Mouse (Mus musculus) CH12.LX (cell line): ENCODE measurements around the gene Prg2. TPM values are rescaled to one million over a fixed set of nuclear protein-coding genes. Genes with fewer than 3 reads are reported as not detected.

Source experiments
- DNase-seq: peaks from one replicate; pipeline ENCODE4 v3.0.0-alpha.2; 2013; ENCODE audit errors: extremely low read depth
- H3K27ac ChIP-seq: 2 replicates; pipeline ENCODE4 v1.5.1; 2012; ENCODE audit warnings: low read depth, mild to moderate bottlenecking, control low read depth, moderate library complexity; ENCODE audit not compliant: insufficient read depth
- H3K27me3 ChIP-seq: replicated peaks from 2 replicates; pipeline ENCODE3; 2012; ENCODE audit warnings: inconsistent platforms
- H3K36me3 ChIP-seq, 2 experiments: replicated peaks in 1 of 2; 2 replicates each; pipeline versions ENCODE3 to v1.6.1; 2012; ENCODE audit warnings: inconsistent platforms in 1 of 2, low read length in 1 of 2, mild to moderate bottlenecking in 1 of 2, mixed read lengths in 1 of 2, moderate library complexity in 1 of 2; ENCODE audit not compliant: control insufficient read depth in 1 of 2, insufficient read depth in 1 of 2
- H3K4me1 ChIP-seq, 2 experiments: 2 replicates each; pipeline ENCODE4 v1.6.1; 2012; ENCODE audit warnings: inconsistent platforms in 1 of 2, moderate library complexity in 1 of 2; ENCODE audit not compliant: insufficient read depth in 2 of 2, control insufficient read depth in 1 of 2
- H3K4me2 ChIP-seq: 2 replicates; pipeline ENCODE4 v1.6.1; 2012; ENCODE audit warnings: low read depth, mild to moderate bottlenecking, control low read depth; ENCODE audit not compliant: poor library complexity, insufficient read depth, severe bottlenecking
- H3K4me3 ChIP-seq, 3 experiments: fragments of 150-350 bp in 1 of 3; sonication (generic) in 1 of 3; replicated peaks in 1 of 3; 2 replicates each; pipeline versions ENCODE3 to v1.5.1; 2011 to 2012; ENCODE audit warnings: low read depth in 2 of 3, low read length in 2 of 3, mild to moderate bottlenecking in 2 of 3, moderate library complexity in 2 of 3, control low read depth in 1 of 3, improper control_type of control experiment in 1 of 3, inconsistent platforms in 1 of 3, mixed read lengths in 1 of 3; ENCODE audit not compliant: poor library complexity in 1 of 3
- H3K79me2 ChIP-seq: replicated peaks from 2 replicates; pipeline ENCODE4 v1.6.1; 2012; ENCODE audit warnings: mild to moderate bottlenecking, moderate library complexity; ENCODE audit not compliant: control insufficient read depth, poor library complexity, insufficient read depth, severe bottlenecking; ENCODE audit errors: extremely low read depth
- H3K9ac ChIP-seq: 2 replicates; pipeline ENCODE4 v1.6.1; 2012; ENCODE audit warnings: low read depth, mild to moderate bottlenecking, control low read depth, moderate library complexity; ENCODE audit not compliant: insufficient read depth
- H3K9me3 ChIP-seq: replicated peaks from 2 replicates; pipeline ENCODE3; 2012; ENCODE audit warnings: low read length, inconsistent platforms, mixed read lengths
- BHLHE40 ChIP-seq: IDR thresholded peaks from 2 replicates; pipeline ENCODE4 v1.6.1; 2011; ENCODE audit warnings: mild to moderate bottlenecking, low read depth, low read length, improper control_type of control experiment
- CTCF ChIP-seq, 2 experiments: IDR thresholded peaks in 1 of 2; conservative IDR thresholded peaks in 1 of 2; 2 replicates each; pipeline ENCODE4 v1.5.1; 2011 to 2012; ENCODE audit warnings: low read depth in 2 of 2, low read length in 2 of 2, improper control_type of control experiment in 1 of 2, inconsistent platforms in 1 of 2, mild to moderate bottlenecking in 1 of 2, moderate library complexity in 1 of 2
- EP300 ChIP-seq: IDR thresholded peaks from 2 replicates; pipeline ENCODE4 v1.6.1; 2011; ENCODE audit warnings: low read length, improper control_type of control experiment
- GABPA ChIP-seq: IDR thresholded peaks from 2 replicates; pipeline ENCODE4 v1.6.1; 2012; ENCODE audit warnings: low read depth, low read length, improper control_type of control experiment, inconsistent platforms; ENCODE audit not compliant: insufficient replicate concordance
- IRF4 ChIP-seq: IDR thresholded peaks from 2 replicates; pipeline ENCODE4 v1.6.1; 2014; ENCODE audit warnings: low read depth, mild to moderate bottlenecking, inconsistent platforms, low read length, improper control_type of control experiment
- MAZ ChIP-seq: IDR thresholded peaks from 2 replicates; pipeline ENCODE4 v1.6.1; 2012; ENCODE audit warnings: low read depth, mild to moderate bottlenecking, inconsistent platforms, low read length, improper control_type of control experiment, moderate library complexity
- MEF2A ChIP-seq: IDR thresholded peaks from 2 replicates; pipeline ENCODE4 v1.6.1; 2014; ENCODE audit warnings: low read depth, mild to moderate bottlenecking, inconsistent platforms, low read length, improper control_type of control experiment, borderline replicate concordance
- MXI1 ChIP-seq: IDR thresholded peaks from 2 replicates; pipeline ENCODE4 v1.6.1; 2011; ENCODE audit warnings: mild to moderate bottlenecking, low read depth, low read length, improper control_type of control experiment
- MYC ChIP-seq: IDR thresholded peaks from 2 replicates; pipeline ENCODE4 v1.6.1; 2011; ENCODE audit warnings: low read depth, mild to moderate bottlenecking, improper control_type of control experiment, low read length
- NELFE ChIP-seq: IDR thresholded peaks from 2 replicates; pipeline ENCODE4 v1.6.1; 2011; ENCODE audit warnings: low read depth, low read length, improper control_type of control experiment
- RAD21 ChIP-seq: IDR thresholded peaks from 2 replicates; pipeline ENCODE4 v1.6.1; 2011; ENCODE audit warnings: low read depth, mild to moderate bottlenecking, low read length, improper control_type of control experiment, moderate library complexity
- SIN3A ChIP-seq: IDR thresholded peaks from 2 replicates; pipeline ENCODE4 v1.6.1; 2012; ENCODE audit warnings: low read length, improper control_type of control experiment, inconsistent platforms
- SMC3 ChIP-seq: IDR thresholded peaks from 2 replicates; pipeline ENCODE4 v1.6.1; 2011; ENCODE audit warnings: low read depth, low read length, improper control_type of control experiment
- USF2 ChIP-seq: conservative IDR thresholded peaks from 2 replicates; pipeline ENCODE4 v1.6.1; 2011; ENCODE audit warnings: low read depth, low read length, improper control_type of control experiment
- ZC3H11A ChIP-seq: IDR thresholded peaks from 2 replicates; pipeline ENCODE4 v1.6.1; 2012; ENCODE audit warnings: low read depth, mild to moderate bottlenecking, inconsistent platforms, low read length, improper control_type of control experiment
- ZMIZ1 ChIP-seq: IDR thresholded peaks from 2 replicates; pipeline ENCODE4 v1.6.1; 2012; ENCODE audit warnings: low read depth, mild to moderate bottlenecking, inconsistent platforms, low read length, improper control_type of control experiment
- dilution Hi-C: fragments of 300-500 bp; cut with MboI; formaldehyde crosslinking; loops from 2 replicates; pipeline ENCODE4 v1.14.3; 2020; ENCODE audit warnings: low sequenced_read_pairs; ENCODE audit not compliant: extremely low pct_unique_long_range_greater_than_20kb, extremely low pct_ligation_motif_present
- in situ Hi-C: fragments of 300-500 bp; cut with MboI; formaldehyde crosslinking; loops from 3 replicates; pipeline ENCODE4 v1.14.3; 2019; ENCODE audit warnings: low sequenced_read_pairs, low pct_ligation_motif_present, low pct_unique_long_range_greater_than_20kb, mixed read lengths
- polyA plus RNA-seq: library from polyadenylated mRNA; unstranded; fragments of >175 nt; gene quantifications from 2 replicates; pipeline ENCODE4 v1.2.1, GENCODE M21; 2012; ENCODE audit warnings: low read depth; ENCODE audit not compliant: insufficient read length
- total RNA-seq, 2 experiments: library from RNA; depleted of rRNA; stranded (reverse); fragments of 300-350 nt in 1 of 2; fragments of >200 nt in 1 of 2; gene quantifications; 2 replicates each; pipeline ENCODE4 v1.2.3; 2012 to 2014

The Prg2 gene
- total and polyA plus RNA-seq, 3 experiments: 0.60 to 0.93 (median 0.81) TPM

- Histone ChIP-seq H3K4me3 (no peak overlapping the region), H3K9ac (no peak overlapping the region), H3K4me1 (peaks cover 15 to 87% of the 10 kb centered on the region in 2 experiments), H3K4me2 (no peak overlapping the region), H3K9me3 (peaks cover 3% of the 10 kb centered on the region), H3K27me3 (no peaks in the 10 kb centered on the region), H3K36me3 (peaks cover 74 to 94% of the 10 kb centered on the region in 2 experiments), H3K79me2 (no peaks in the 10 kb centered on the region; the same call in 1 of the 2 replicates), H3K27ac (no peak overlapping the region)
- DNase-seq: no peak
- TF ChIP-seq ZC3H11A (no peak), SIN3A (no peak), USF2 (no peak), RAD21 (no peak)
- in situ Hi-C loops (no loop called here), dilution Hi-C loops (no loop called here)
Measured at GRCm38 (mm10) chr2:84955435-84955834, 24.8 kb upstream of the Prg2 start.

GRCm38 (mm10) chr2:84956274-84956673, 24.0 kb upstream of the Prg2 start:
- no peaks in the 10 kb centered on the region; the same call in 1 of the 2 replicates for H3K79me2 ChIP-seq
- no peak overlapping the region for H3K27ac ChIP-seq
- no peak for TF ChIP-seq ZMIZ1
- TF ChIP-seq MYC: 0 out of 2 replicates have a peak, but pooled peaks have one; percentile 45
- no peak for TF ChIP-seq MAZ
- TF ChIP-seq SMC3: peak; percentile 98
- peak; percentile 51; the same call in 1 of the 2 replicates for TF ChIP-seq MEF2A
- no peak for TF ChIP-seq GABPA
- TF ChIP-seq MXI1: no peak
- TF ChIP-seq NELFE: no peak
- peak; percentile 46 for TF ChIP-seq EP300
- TF ChIP-seq IRF4: peak; percentile 78
- no peak; the same call in 1 of the 2 replicates for TF ChIP-seq BHLHE40
- TF ChIP-seq RAD21: peak; percentile 97
- peak; percentile 88 to 96 for TF ChIP-seq CTCF (conservative IDR thresholded peaks at IDR 0.05 in 1 of 2, IDR thresholded peaks at IDR 0.05 in 1 of 2; ENCODE audit: low read depth in 2 of 2, low read length in 2 of 2)
- TF ChIP-seq ZC3H11A: peak; percentile 59; the same call in 1 of the 2 replicates
- TF ChIP-seq, all 38 proteins: peak for 8
- in situ Hi-C loops: no loop called here
- Histone ChIP-seq H3K4me1 (peaks cover 18 to 87% of the 10 kb centered on the region in 2 experiments), H3K4me3 (no peak overlapping the region), H3K9me3 (peaks cover 3% of the 10 kb centered on the region), H3K27me3 (no peaks in the 10 kb centered on the region), H3K4me2 (no peak overlapping the region), H3K36me3 (peaks cover 66 to 88% of the 10 kb centered on the region in 2 experiments), H3K9ac (no peak overlapping the region)
- dilution Hi-C loops: no loop called here
- peak; percentile 83 for DNase-seq
